Mouse (Mus musculus) CD4-positive, CD25-positive, alpha-beta regulatory T cell, adult 4 months (primary cell): ENCODE measurements around the gene Zfp280d. TPM values are rescaled to one million over a fixed set of nuclear protein-coding genes. Genes with fewer than 3 reads are reported as not detected.
A peak's percentile ranks its signal among the peaks of the same experiment; 100 is the strongest.
"Not testable (repeated sequence)": the region's sequence is repeated elsewhere in the genome, so short reads cannot be mapped to it uniquely, and the experiment has no call there.

Experiments used
- ATAC-seq: one replicate; pipeline ENCODE4 v1.8.0; 2017
- polyA plus RNA-seq, 2 experiments: library from polyadenylated mRNA; unstranded; fragments of 100-300 nt; shearing (Covaris generic); gene quantifications; one replicate each; pipeline ENCODE4 v1.2.1; 2017

Zfp280d gene
- polyA plus RNA-seq, 2 experiments from 2014 or later: 57.0 to 63.1 TPM

DNA sequence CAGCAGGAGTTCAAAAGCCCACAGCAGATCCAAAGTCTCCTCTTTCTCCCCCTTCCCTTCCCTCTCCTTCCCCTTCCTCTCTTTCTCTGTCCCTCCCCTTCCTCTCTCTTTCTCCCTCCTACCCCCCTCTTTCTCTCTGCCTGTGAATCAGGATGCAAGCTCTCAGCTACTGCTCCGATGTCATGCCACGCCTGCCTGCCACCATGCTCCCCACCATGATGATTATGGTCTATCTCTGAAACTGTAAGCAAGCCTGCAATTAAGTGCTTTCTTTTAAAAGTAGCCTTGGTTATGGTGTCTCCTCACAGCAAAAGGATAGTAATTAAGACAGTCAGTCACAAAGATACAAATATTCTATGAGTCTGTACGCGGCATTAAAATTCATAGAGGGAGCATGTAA is 100.3 kb downstream of the Zfp280d start:
- ATAC-seq: no peak

GRCm38 (mm10) chr9:72375639-72376038 is 101.0 kb downstream of the Zfp280d start:
- ATAC-seq: no peak

GRCm38 (mm10) chr9:72385786-72386185 is 111.1 kb downstream of the Zfp280d start:
- ATAC-seq: no peak

DNA sequence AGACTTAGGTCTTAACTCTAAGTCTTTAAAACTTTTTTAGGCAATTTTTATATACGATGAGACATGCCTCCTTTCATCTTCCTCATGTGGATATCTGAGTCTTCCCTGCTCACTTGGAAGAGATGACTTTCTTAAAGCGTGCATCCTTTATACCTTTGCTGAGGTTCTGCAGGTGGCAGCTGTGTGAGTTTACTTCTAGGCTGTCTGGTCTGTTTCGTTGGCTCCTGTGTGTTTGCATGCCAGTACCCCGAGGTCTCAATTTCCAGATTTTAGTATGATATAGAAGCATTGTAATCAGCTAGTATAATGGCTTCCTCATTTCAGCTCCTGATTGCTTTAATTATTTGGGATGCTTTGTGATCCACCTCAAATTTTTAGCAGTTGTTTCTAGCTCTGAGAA is 114.3 kb downstream of the Zfp280d start:
- no peak for ATAC-seq

DNA sequence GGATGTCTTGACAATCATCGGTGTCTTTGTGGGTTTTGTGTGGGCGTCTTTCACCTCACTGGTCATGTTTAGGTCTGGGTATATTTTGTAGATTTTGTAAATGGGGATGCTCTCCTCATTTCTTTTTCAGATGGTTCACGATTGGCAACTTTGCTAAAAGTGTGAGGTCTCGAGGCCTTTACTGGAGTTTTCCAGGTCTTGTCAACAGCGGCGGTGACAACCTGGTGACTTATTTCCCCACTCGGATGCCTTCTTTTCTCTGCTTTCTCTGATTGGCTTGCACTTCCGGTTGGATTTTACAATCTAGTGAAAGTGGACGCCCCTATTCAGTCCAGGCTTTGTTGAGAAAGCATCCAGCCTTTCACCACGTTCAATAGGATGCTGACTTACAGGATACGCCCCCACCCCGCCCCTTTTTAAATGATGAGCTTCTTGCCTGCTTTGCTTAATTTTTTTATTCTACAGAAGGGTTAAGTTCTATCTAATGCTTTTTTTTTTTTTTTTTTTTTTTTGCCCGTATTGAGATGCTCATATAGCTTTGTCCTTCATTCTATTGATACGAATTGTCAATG is 114.9 kb downstream of the Zfp280d start:
- ATAC-seq: peak; percentile 67

- ATAC-seq: peak; percentile 34
Observed at GRCm38 (mm10) chr9:72390321-72391077, 115.8 kb downstream of the Zfp280d start.

GRCm38 (mm10) chr9:72392686-72393085 is 118.0 kb downstream of the Zfp280d start:
- ATAC-seq: no peak

DNA sequence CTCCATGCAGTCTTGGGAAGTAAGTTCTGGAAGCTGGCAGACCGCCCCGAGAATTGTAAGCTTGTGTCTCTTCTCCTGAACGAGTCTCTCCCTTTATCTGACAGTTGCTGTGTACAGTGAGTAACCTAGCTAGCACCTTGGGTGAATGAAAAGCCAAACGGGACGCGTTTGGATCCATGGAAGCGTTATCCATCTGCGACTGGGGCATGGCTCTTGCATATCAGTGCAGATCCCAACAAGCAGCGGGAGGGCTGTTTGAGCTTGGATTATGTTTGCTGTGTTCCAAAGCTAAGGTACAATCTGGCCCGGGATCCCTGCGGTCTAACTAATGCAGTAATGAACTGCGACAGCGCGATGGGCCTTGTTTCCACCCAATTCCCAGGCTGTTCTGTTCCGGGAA is 118.6 kb downstream of the Zfp280d start:
- ATAC-seq: no peak

GRCm38 (mm10) chr9:72393869-72394341 is 119.2 kb downstream of the Zfp280d start:
- no peak for ATAC-seq

DNA sequence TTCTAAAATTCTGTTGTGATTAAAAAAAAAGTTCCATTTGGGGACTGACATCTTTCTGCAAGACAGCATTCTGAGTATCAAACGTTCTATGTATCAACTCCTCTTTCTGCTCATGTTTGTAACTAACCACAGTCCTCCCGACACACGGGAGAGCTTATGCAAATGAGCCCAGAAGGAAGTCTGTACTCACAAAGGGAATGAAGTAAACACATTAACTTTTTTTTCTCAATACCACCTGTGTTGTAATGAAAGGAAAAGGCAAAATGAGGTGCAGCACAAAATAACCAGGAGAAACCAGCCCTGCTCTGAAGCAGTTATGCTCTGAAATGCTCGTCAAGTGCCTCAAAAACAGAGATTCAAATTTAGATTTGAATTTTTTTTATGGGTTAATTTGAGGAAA is 125.5 kb downstream of the Zfp280d start:
- ATAC-seq: no peak

- ATAC-seq: not testable (repeated sequence)
Observed at GRCm38 (mm10) chr9:72401769-72402168, 127.1 kb downstream of the Zfp280d start.

- no peak for ATAC-seq
Observed at GRCm38 (mm10) chr9:72403421-72403820, 128.8 kb downstream of the Zfp280d start.

- ATAC-seq: no peak
Observed at GRCm38 (mm10) chr9:72404446-72404845, 129.8 kb downstream of the Zfp280d start.

GRCm38 (mm10) chr9:72404934-72405333 is 130.3 kb downstream of the Zfp280d start:
- ATAC-seq: no peak

DNA sequence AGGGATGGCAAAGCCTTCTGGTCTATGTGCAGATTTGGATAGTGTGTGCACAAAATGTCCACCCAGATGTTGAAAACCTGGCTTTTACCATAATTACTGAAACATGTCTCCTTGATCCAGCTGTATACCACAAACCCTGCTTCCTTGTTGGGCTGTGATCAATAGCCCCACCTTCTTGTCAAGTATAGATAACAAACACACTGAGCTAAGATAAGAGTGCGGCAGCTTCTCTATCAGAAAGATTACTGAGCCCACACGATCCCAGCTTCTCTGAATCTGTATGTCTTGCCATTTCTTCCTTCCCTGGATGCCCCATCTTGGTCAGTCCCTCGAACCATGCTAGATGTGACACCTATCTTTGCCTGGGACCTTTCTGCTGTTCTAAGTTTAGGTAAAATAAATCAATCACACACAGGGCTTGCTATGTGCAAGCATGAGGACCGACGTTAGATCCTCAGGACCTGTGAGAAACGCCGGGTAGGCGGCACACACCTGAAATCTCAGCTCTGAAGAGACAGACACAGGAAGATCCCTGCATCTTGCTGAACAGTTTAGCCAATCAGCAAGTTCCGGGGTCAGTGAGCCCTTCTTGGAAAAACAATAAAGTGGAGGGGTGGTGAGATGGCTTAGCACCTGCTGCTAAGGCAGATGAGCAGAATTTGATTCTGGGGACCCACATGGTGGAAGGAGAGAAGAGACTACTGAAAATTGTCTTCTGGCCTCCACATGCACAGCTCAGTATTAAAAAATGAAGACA is 131.4 kb downstream of the Zfp280d start:
- no peak for ATAC-seq

GRCm38 (mm10) chr9:72408131-72408586 is 133.5 kb downstream of the Zfp280d start:
- ATAC-seq: peak; percentile 90

DNA sequence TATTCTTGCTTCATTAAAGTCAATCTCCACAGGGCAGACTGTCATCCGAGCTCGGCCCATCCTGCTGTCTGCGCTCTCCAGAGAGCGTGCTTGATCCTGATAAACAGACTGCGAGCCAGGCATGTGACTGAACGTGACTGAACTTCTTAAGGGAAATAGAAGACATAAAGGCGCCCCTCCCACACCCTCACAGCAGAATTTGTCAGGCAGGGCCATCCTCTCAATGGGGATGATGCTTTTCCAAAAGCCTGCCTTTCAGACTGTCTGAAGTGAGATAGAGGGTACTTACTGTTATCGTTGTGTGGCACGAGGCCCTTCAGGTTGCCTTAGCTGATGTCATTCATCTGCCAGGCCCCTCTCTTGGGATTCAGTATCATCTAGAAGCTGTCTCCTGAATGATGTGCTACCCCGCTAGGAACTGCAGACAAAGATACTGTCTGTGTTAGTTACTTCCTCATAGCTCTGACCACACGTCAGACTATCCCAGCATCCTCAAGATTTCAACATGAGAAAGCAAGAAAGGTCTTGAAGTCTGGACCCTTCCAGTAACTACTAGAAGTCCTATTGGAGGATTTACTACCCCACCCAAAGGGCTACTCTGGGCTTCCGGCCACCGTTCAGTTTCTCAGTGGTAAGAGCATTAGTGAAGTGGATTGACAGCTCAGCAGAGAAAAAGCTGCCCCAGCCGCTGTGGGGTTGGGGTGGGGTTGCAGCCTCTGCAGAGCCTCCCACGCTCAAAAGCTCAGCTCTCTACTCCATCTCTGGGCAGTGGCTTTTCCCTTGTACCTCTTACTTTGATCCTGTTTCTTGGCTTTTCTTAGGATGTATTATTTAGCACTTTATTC is 134.9 kb downstream of the Zfp280d start:
- no peak for ATAC-seq

DNA sequence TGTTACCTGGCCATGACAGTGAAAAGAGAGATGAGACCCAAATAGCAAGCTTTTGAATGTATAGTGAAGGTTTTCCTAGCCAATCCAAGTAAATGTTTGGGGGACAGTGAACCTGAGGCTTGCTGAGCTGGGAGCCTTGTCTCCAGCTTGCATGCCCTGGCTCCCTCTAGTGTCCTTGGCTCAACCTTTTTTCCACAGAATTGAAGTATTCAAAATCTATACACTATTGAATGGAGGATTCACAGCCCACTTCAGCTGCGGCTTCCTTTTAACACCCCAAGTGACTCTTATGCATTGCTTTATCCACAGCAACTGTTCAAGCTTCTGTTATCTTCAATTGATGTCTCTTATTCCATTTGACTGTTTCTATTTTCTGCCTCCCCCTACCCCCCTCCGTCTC is 137.1 kb downstream of the Zfp280d start:
- ATAC-seq: no peak
